Mouse (Mus musculus) C2C12 (cell line): Measurements from ENCODE around the gene Zyx. TPM values are rescaled to one million over a fixed set of nuclear protein-coding genes. Genes with fewer than 3 reads are reported as not detected.

ENCODE experiments used
- H3K27me3 ChIP-seq: one replicate; pipeline ENCODE4 v1.6.1; 2011; ENCODE audit not compliant: control insufficient read depth, insufficient read depth, insufficient read length
- H3K36me3 ChIP-seq: one replicate; pipeline ENCODE4 v1.6.1; 2011; ENCODE audit not compliant: control insufficient read depth, insufficient read depth
- H3K4me3 ChIP-seq: one replicate; pipeline ENCODE4 v1.5.1; 2011; ENCODE audit warnings: mild to moderate bottlenecking, control low read depth; ENCODE audit not compliant: poor library complexity, insufficient read depth, severe bottlenecking
- H3K79me2 ChIP-seq: one replicate; pipeline ENCODE4 v1.6.1; 2011; ENCODE audit not compliant: control insufficient read depth, insufficient read depth
- H3K79me3 ChIP-seq: one replicate; pipeline ENCODE4 v1.6.1; 2011; ENCODE audit warnings: low read depth, control low read depth
- H3ac ChIP-seq: one replicate; pipeline ENCODE3; 2011; ENCODE audit warnings: low read depth; ENCODE audit not compliant: control insufficient read depth, insufficient read length
- CEBPB ChIP-seq: IDR thresholded peaks from one replicate; pipeline ENCODE4 v1.6.1; 2011; ENCODE audit warnings: low read depth, mild to moderate bottlenecking, control low read depth, moderate library complexity
- CTCF ChIP-seq: IDR thresholded peaks from one replicate; pipeline ENCODE4 v1.5.1; 2011; ENCODE audit not compliant: control insufficient read depth, insufficient read depth, insufficient read length
- FOSL1 ChIP-seq: IDR thresholded peaks from one replicate; pipeline ENCODE4 v1.8.0; 2011; ENCODE audit warnings: mild to moderate bottlenecking, low read length; ENCODE audit not compliant: poor library complexity, insufficient read depth, severe bottlenecking
- MAX ChIP-seq: IDR thresholded peaks from one replicate; pipeline ENCODE4 v1.6.1; 2011; ENCODE audit warnings: mild to moderate bottlenecking, control low read depth
- MYOD1 ChIP-seq: IDR thresholded peaks from one replicate; pipeline ENCODE4 v1.6.1; 2011; ENCODE audit warnings: low read depth; ENCODE audit not compliant: control insufficient read depth, insufficient read length
- MYOG ChIP-seq: IDR thresholded peaks from one replicate; pipeline ENCODE4 v1.6.1; 2011; ENCODE audit not compliant: control insufficient read depth, insufficient read length; ENCODE audit errors: extremely low read depth
- USF1 ChIP-seq: IDR thresholded peaks from one replicate; pipeline ENCODE4 v1.6.1; 2011; ENCODE audit warnings: low read depth, mild to moderate bottlenecking, control low read depth, moderate library complexity
- polyA plus RNA-seq: library from polyadenylated mRNA; unstranded; fragments of >200 nt; fragmentation: generic; extraction: Trizol; gene quantifications from one replicate; pipeline ENCODE4 v1.2.1, GENCODE M21; 2012; ENCODE audit warnings: missing spikeins

The Zyx gene
- polyA plus RNA-seq, 1 experiment = 694 TPM

DNA sequence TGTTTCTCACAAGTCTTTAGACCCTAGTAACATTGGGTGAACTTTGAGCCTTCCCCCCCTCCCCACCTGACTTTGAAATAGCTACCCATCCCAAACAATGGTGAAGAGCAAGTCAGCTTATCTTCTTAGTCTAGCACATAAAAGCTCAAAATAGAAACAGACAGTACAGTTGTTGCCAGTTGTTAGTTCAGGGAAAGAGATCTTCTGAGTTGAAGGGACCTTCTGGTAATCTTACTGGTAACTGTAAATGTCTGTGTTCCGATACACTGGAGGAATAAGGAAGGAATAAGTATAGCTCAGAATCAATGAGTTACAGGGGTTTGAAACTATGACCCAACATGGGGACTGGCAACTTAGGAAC is 3.0 kb downstream of the Zyx start:
- Histone ChIP-seq H3K79me3 (peaks cover 59% of the 10 kb centered on the region), H3ac (peak overlapping the region; percentile 98), H3K36me3 (peaks cover 68% of the 10 kb centered on the region), H3K4me3 (peak overlapping the region; percentile 96), H3K79me2 (peaks cover 75% of the 10 kb centered on the region), H3K27me3 (no peaks in the 10 kb centered on the region)
- TF ChIP-seq MYOD1 = no peak
- TF ChIP-seq FOSL1 = no peak
- TF ChIP-seq CEBPB = no peak
- no peak for TF ChIP-seq MYOG
- no peak for TF ChIP-seq USF1
- no peak for TF ChIP-seq MAX
- no peak for TF ChIP-seq CTCF

- peak overlapping the region; percentile 16 for H3K4me3 ChIP-seq
- peaks cover 75% of the 10 kb centered on the region for H3K36me3 ChIP-seq
- peaks cover 82% of the 10 kb centered on the region for H3K79me2 ChIP-seq
- H3K27me3 ChIP-seq = no peaks in the 10 kb centered on the region
- peak overlapping the region; percentile 65 for H3ac ChIP-seq
- TF ChIP-seq FOSL1 (no peak), USF1 (no peak), MAX (no peak), CEBPB (no peak), CTCF (no peak), MYOG (no peak), MYOD1 (no peak)
- peaks cover 62% of the 10 kb centered on the region for H3K79me3 ChIP-seq
These were observed 3.8 kb downstream of the Zyx start for GRCm38 (mm10) chr6:42353180-42353579.

DNA sequence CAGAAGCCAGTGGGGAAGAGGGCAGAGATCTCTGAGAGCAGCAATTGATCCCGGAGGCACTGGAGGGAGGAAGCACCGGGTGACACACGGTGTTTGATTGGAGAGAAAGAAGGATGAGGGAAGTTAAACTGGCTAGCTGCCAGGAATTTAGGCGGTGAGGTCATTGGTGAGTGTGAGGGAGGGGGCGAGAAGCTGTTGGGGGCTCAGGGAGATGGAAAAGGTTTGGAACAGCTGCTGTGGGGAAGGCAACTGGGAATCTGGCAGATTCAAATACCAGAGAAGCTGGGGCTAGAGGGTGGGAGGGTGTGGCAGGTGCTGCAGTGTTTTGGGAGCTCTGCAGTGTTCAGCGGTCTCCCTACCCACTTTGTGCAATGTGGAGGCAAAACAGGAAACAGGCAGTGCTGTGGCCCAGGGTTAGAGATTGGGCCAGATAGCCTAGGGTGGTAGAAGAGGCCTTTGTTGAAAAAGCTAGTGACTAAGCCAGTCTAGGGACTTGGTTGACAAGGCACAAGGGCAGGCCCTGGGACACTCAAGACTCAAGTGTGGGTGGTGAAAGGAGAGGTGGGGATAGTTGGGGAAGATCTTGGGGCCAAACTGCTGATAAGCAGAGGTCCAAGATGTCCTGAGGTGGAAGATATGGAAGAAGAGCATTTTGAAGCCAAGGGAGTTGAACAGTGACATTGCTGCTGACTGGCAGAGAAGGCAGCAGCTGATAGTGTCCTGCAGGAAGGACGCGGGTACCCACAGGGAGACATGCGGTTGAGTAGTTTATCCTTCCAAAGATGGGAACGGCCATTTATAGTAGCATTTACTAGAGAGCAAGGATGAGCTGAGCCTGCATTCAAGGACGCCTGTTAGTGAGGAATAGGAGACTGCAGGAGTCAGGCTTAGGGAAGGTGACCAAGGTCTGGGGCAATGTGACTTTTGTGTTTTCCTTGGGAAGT is 4.9 kb downstream of the Zyx start:
- Histone ChIP-seq H3K36me3 (peaks cover 87% of the 10 kb centered on the region), H3K79me3 (peaks cover 62% of the 10 kb centered on the region), H3K79me2 (peaks cover 83% of the 10 kb centered on the region), H3ac (peak overlapping the region; percentile 47), H3K4me3 (no peak overlapping the region), H3K27me3 (no peaks in the 10 kb centered on the region)
- no peak for TF ChIP-seq FOSL1
- TF ChIP-seq CEBPB = no peak
- no peak for TF ChIP-seq MYOG
- TF ChIP-seq CTCF = no peak
- peak; percentile 90 for TF ChIP-seq MYOD1
- no peak for TF ChIP-seq MAX

DNA sequence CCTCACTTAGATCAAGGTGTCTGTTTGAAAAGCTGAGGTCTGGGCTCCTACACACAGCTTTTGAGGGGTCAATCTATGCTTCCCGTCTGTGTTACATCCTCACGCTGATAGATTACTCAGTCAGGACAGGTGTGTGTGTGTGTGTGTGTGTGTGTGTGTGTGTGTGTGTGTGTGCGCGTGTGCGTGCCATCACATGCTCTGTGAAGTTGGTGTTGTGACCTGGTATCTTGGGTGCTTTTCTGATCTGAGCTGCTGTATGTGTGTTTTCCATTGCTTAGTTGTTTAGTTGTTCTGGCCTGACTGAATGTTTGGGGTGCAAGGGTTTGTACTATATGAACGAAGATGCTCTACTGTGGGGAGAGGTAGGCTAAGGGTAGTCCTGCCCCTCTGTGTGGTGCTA is 5.9 kb downstream of the Zyx start:
- Histone ChIP-seq H3K79me3 (peaks cover 59% of the 10 kb centered on the region), H3K27me3 (no peaks in the 10 kb centered on the region), H3K36me3 (peaks cover 97% of the 10 kb centered on the region), H3K4me3 (no peak overlapping the region), H3K79me2 (peaks cover 78% of the 10 kb centered on the region), H3ac (no peak overlapping the region)
- TF ChIP-seq CEBPB (no peak), MYOD1 (no peak), MYOG (no peak), MAX (no peak), CTCF (no peak), USF1 (no peak), FOSL1 (no peak)

DNA sequence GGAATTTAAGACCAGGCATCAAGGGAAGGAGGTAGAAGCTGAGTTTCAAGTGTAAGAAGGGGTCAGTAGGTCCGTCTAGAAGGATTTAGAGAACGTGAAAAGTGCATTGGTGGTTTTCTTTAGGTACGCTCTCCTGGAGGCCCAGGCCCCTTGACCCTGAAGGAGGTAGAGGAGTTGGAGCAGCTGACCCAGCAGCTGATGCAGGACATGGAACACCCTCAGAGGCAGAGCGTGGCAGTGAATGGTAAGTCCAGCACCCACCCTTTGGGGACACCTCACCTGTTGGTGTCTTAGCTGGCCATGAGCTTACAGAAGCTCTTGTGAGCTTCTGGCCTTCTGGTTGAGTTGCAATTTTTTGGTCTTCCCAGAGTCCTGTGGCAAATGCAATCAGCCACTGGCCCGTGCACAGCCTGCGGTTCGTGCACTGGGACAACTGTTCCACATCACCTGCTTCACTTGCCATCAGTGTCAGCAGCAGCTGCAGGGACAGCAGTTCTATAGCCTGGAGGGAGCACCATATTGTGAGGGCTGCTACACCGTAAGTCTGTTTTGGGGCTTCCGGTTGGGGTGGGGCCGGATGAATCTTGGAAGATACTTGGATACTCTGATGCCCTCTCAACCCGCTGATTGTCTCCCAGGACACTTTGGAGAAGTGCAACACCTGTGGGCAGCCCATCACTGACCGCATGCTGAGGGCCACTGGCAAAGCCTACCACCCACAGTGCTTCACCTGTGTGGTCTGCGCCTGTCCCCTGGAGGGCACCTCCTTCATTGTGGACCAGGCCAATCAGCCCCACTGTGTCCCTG is 6.6 kb downstream of the Zyx start:
- TF ChIP-seq CEBPB = no peak
- TF ChIP-seq MYOD1 = peak; percentile 3
- no peak for TF ChIP-seq FOSL1
- no peak for TF ChIP-seq MAX
- Histone ChIP-seq H3K27me3 (no peaks in the 10 kb centered on the region), H3ac (peak overlapping the region; percentile 26), H3K36me3 (peaks cover 96% of the 10 kb centered on the region), H3K79me3 (peaks cover 52% of the 10 kb centered on the region), H3K79me2 (peaks cover 72% of the 10 kb centered on the region), H3K4me3 (no peak overlapping the region)
